Mouse (Mus musculus): Measurements from ENCODE around the gene Cldn24. TPM values are rescaled to one million over a fixed set of nuclear protein-coding genes. Genes with fewer than 3 reads are reported as not detected.
A peak's percentile ranks its signal among the peaks of the same experiment; 100 is the strongest.

The Cldn24 gene
- polyA plus RNA-seq, 1 experiment from 2014 or later = not detected

GRCm38 (mm10) chr8:47833944-47834343, 12.0 kb downstream of the Cldn24 start:
- H3K4me1 ChIP-seq = no peaks in the 10 kb centered on the region
- no peak overlapping the region for H3K4me2 ChIP-seq (replicated peaks)
- no peak overlapping the region for H3K27ac ChIP-seq (replicated peaks)
- ATAC-seq (replicated peaks) = no peak
- 69% methylated on average over 1 of the region's 1 CpGs for WGBS
- H3K9me3 ChIP-seq = no peaks in the 10 kb centered on the region
- H3K4me3 ChIP-seq = no peak overlapping the region
- no peak overlapping the region for H3K9ac ChIP-seq (replicated peaks)
- no peaks in the 10 kb centered on the region for H3K27me3 ChIP-seq
- no peaks in the 10 kb centered on the region for H3K36me3 ChIP-seq

- WGBS = 91% methylated on average over 7 of the region's 7 CpGs
- no peak overlapping the region for H3K4me2 ChIP-seq (replicated peaks)
- H3K4me1 ChIP-seq = no peaks in the 10 kb centered on the region
- no peak overlapping the region for H3K27ac ChIP-seq (replicated peaks)
- H3K36me3 ChIP-seq = peaks cover 8% of the 10 kb centered on the region; the same call in 1 of the 2 replicates
- H3K27me3 ChIP-seq = no peaks in the 10 kb centered on the region
- H3K9ac ChIP-seq (replicated peaks) = no peak overlapping the region
- no peak for ATAC-seq (replicated peaks)
- H3K9me3 ChIP-seq = no peaks in the 10 kb centered on the region
- H3K4me3 ChIP-seq = no peak overlapping the region
Observed at GRCm38 (mm10) chr8:47843063-47843462, 21.1 kb downstream of the Cldn24 start.

GRCm38 (mm10) chr8:47843651-47844050, 21.7 kb downstream of the Cldn24 start:
- no peaks in the 10 kb centered on the region for H3K4me1 ChIP-seq
- WGBS = 91% methylated on average over 10 of the region's 10 CpGs
- H3K27ac ChIP-seq (replicated peaks) = no peak overlapping the region
- no peak overlapping the region for H3K4me3 ChIP-seq
- H3K4me2 ChIP-seq (replicated peaks) = no peak overlapping the region
- no peaks in the 10 kb centered on the region for H3K9me3 ChIP-seq
- H3K27me3 ChIP-seq = no peaks in the 10 kb centered on the region
- no peak overlapping the region for H3K9ac ChIP-seq (replicated peaks)
- H3K36me3 ChIP-seq = peaks cover 8% of the 10 kb centered on the region; the same call in 1 of the 2 replicates
- ATAC-seq (replicated peaks) = no peak

- no peak overlapping the region for H3K9ac ChIP-seq (replicated peaks)
- H3K4me2 ChIP-seq (replicated peaks) = no peak overlapping the region
- 81% methylated on average over 13 of the region's 13 CpGs for WGBS
- H3K27me3 ChIP-seq = no peaks in the 10 kb centered on the region
- no peak for ATAC-seq (replicated peaks)
- no peak overlapping the region for H3K4me3 ChIP-seq
- H3K36me3 ChIP-seq = no peaks in the 10 kb centered on the region
- no peak overlapping the region for H3K27ac ChIP-seq (replicated peaks)
- H3K9me3 ChIP-seq = no peaks in the 10 kb centered on the region
- H3K4me1 ChIP-seq = no peaks in the 10 kb centered on the region
Observed at GRCm38 (mm10) chr8:47845956-47846355, 24.0 kb downstream of the Cldn24 start.

GRCm38 (mm10) chr8:47847161-47847560, 25.2 kb downstream of the Cldn24 start:
- no peak overlapping the region for H3K4me3 ChIP-seq
- no peaks in the 10 kb centered on the region for H3K4me1 ChIP-seq
- no peak overlapping the region for H3K9ac ChIP-seq (replicated peaks)
- no peaks in the 10 kb centered on the region for H3K9me3 ChIP-seq
- H3K27me3 ChIP-seq = no peaks in the 10 kb centered on the region
- WGBS = 85% methylated on average over 14 of the region's 14 CpGs
- H3K4me2 ChIP-seq (replicated peaks) = no peak overlapping the region
- H3K27ac ChIP-seq (replicated peaks) = no peak overlapping the region
- H3K36me3 ChIP-seq = no peaks in the 10 kb centered on the region
- ATAC-seq (replicated peaks) = no peak

GRCm38 (mm10) chr8:47847931-47848330, 26.0 kb downstream of the Cldn24 start:
- 96% methylated on average over 6 of the region's 6 CpGs for WGBS
- Histone ChIP-seq H3K9ac (replicated peaks) (no peak overlapping the region), H3K36me3 (no peaks in the 10 kb centered on the region), H3K4me3 (no peak overlapping the region), H3K27ac (replicated peaks) (no peak overlapping the region), H3K9me3 (no peaks in the 10 kb centered on the region), H3K4me1 (no peaks in the 10 kb centered on the region; the same call in 1 of the 2 replicates), H3K27me3 (no peaks in the 10 kb centered on the region), H3K4me2 (replicated peaks) (no peak overlapping the region)
- ATAC-seq (replicated peaks) = no peak

- Histone ChIP-seq H3K4me2 (replicated peaks) (no peak overlapping the region), H3K9me3 (no peaks in the 10 kb centered on the region), H3K4me1 (no peaks in the 10 kb centered on the region; the same call in 1 of the 2 replicates), H3K4me3 (no peak overlapping the region), H3K36me3 (no peaks in the 10 kb centered on the region), H3K9ac (replicated peaks) (no peak overlapping the region), H3K27ac (replicated peaks) (no peak overlapping the region), H3K27me3 (no peaks in the 10 kb centered on the region)
- ATAC-seq (replicated peaks) = no peak
- 80% methylated on average over 8 of the region's 8 CpGs for WGBS
Observed at GRCm38 (mm10) chr8:47849842-47850241, 27.9 kb downstream of the Cldn24 start.

- H3K27ac ChIP-seq (replicated peaks) = no peak overlapping the region
- no peaks in the 10 kb centered on the region for H3K36me3 ChIP-seq
- ATAC-seq (replicated peaks) = no peak
- no peaks in the 10 kb centered on the region for H3K27me3 ChIP-seq
- H3K4me2 ChIP-seq (replicated peaks) = no peak overlapping the region
- WGBS = 74% methylated on average over 12 of the region's 12 CpGs
- H3K9ac ChIP-seq (replicated peaks) = no peak overlapping the region
- H3K4me1 ChIP-seq = no peaks in the 10 kb centered on the region; the same call in 1 of the 2 replicates
- no peaks in the 10 kb centered on the region for H3K9me3 ChIP-seq
- no peak overlapping the region for H3K4me3 ChIP-seq
Observed at GRCm38 (mm10) chr8:47851824-47852502, 30.0 kb downstream of the Cldn24 start.

GRCm38 (mm10) chr8:47852737-47853136, 30.8 kb downstream of the Cldn24 start:
- Histone ChIP-seq H3K4me3 (no peak overlapping the region), H3K36me3 (no peaks in the 10 kb centered on the region), H3K27ac (replicated peaks) (no peak overlapping the region), H3K4me2 (replicated peaks) (no peak overlapping the region), H3K4me1 (no peaks in the 10 kb centered on the region; the same call in 1 of the 2 replicates), H3K9ac (replicated peaks) (no peak overlapping the region), H3K9me3 (no peaks in the 10 kb centered on the region), H3K27me3 (no peaks in the 10 kb centered on the region)
- 87% methylated on average over 5 of the region's 5 CpGs for WGBS
- no peak for ATAC-seq (replicated peaks)

GRCm38 (mm10) chr8:47853356-47853755, 31.4 kb downstream of the Cldn24 start:
- no peaks in the 10 kb centered on the region for H3K9me3 ChIP-seq
- no peak overlapping the region for H3K4me3 ChIP-seq
- no peak overlapping the region for H3K9ac ChIP-seq (replicated peaks)
- H3K27ac ChIP-seq (replicated peaks) = no peak overlapping the region
- no peaks in the 10 kb centered on the region for H3K27me3 ChIP-seq
- H3K4me2 ChIP-seq (replicated peaks) = no peak overlapping the region
- no peaks in the 10 kb centered on the region for H3K36me3 ChIP-seq
- no peak for ATAC-seq (replicated peaks)
- 86% methylated on average over 5 of the region's 5 CpGs for WGBS
- H3K4me1 ChIP-seq = no peaks in the 10 kb centered on the region; the same call in 1 of the 2 replicates

- Histone ChIP-seq H3K36me3 (no peaks in the 10 kb centered on the region), H3K9me3 (no peaks in the 10 kb centered on the region), H3K4me3 (no peak overlapping the region), H3K4me1 (no peaks in the 10 kb centered on the region), H3K9ac (replicated peaks) (no peak overlapping the region), H3K27ac (replicated peaks) (no peak overlapping the region), H3K27me3 (no peaks in the 10 kb centered on the region), H3K4me2 (replicated peaks) (no peak overlapping the region)
- 87% methylated on average over 12 of the region's 12 CpGs for WGBS
- no peak for ATAC-seq (replicated peaks)
Observed at GRCm38 (mm10) chr8:47859259-47859658, 37.3 kb downstream of the Cldn24 start.

- 83% methylated on average over 8 of the region's 8 CpGs for WGBS
- H3K27me3 ChIP-seq = no peaks in the 10 kb centered on the region
Observed at GRCm38 (mm10) chr8:47866568-47866967, 44.6 kb downstream of the Cldn24 start.

GRCm38 (mm10) chr8:47867067-47867466, 45.1 kb downstream of the Cldn24 start:
- Histone ChIP-seq H3K4me3 (no peak overlapping the region), H3K27ac (replicated peaks) (no peak overlapping the region), H3K4me2 (replicated peaks) (no peak overlapping the region), H3K36me3 (no peaks in the 10 kb centered on the region), H3K9ac (replicated peaks) (no peak overlapping the region), H3K4me1 (no peaks in the 10 kb centered on the region), H3K9me3 (no peaks in the 10 kb centered on the region), H3K27me3 (no peaks in the 10 kb centered on the region)
- 26% methylated on average over 8 of the region's 8 CpGs for WGBS
- ATAC-seq (replicated peaks) = peak; percentile 90

More at GRCm38 (mm10) chr8:47866568-47866967, 44.6 kb downstream of the Cldn24 start:
- Histone ChIP-seq H3K4me3 (no peak overlapping the region), H3K9ac (replicated peaks) (no peak overlapping the region), H3K4me2 (replicated peaks) (no peak overlapping the region), H3K4me1 (no peaks in the 10 kb centered on the region), H3K27ac (replicated peaks) (no peak overlapping the region), H3K36me3 (no peaks in the 10 kb centered on the region), H3K9me3 (no peaks in the 10 kb centered on the region)
- peak; percentile 30; the same call in 1 of the 2 replicates for ATAC-seq (replicated peaks)

Data from forebrain, embryonic 15.5 days (tissue).